Mouse (Mus musculus): ENCODE measurements at regions not wholly inside any gene's neighbourhood (a gene's known extent, or its start where the extent isn't known, plus 50 kb on each side); places are given as distances from the start of the nearest gene placed in this dataset.

GRCm38 (mm10) chr16:87039861-87040260 lies 314.1 kb upstream of the N6amt1 start:
- DNase-seq (ENCODE audit: low spot score) = no peak
- Histone ChIP-seq H3K36me3 (no peaks in the 10 kb centered on the region), H3K4me3 (no peak overlapping the region), H3K27ac (no peak overlapping the region), H3K27me3 (ENCODE audit: insufficient read depth, poor library complexity, severe bottlenecking) (no peaks in the 10 kb centered on the region), H3K4me1 (replicated peaks) (no peaks in the 10 kb centered on the region), H3K9me3 (no peaks in the 10 kb centered on the region)
- WGBS = 85% methylated on average over 1 of the region's 1 CpGs

DNA sequence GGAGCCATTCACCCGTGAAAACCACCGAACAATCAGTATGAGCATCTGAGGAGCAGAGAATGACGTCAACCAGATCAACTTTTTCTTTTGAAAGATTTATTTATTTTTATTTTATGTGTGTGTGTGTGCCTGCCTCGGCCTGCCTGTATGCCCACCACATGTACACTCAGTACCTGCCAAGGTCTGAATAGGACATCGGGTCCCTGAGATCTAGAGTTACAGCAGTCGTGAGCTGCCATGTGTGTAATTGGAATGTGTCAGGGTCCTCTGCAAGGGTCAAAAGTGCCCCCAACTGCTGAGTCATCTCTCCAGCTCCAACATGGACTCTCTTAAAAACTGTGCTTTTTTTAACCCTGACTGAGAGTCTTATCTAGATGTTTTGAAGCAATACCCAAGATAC lies 316.9 kb upstream of the N6amt1 start:
- WGBS = 81% methylated on average over 6 of the region's 6 CpGs
- H3K9me3 ChIP-seq = no peaks in the 10 kb centered on the region
- H3K4me1 ChIP-seq (replicated peaks) = no peaks in the 10 kb centered on the region
- H3K36me3 ChIP-seq = no peaks in the 10 kb centered on the region
- no peak for DNase-seq (ENCODE audit: low spot score)
- no peak overlapping the region for H3K27ac ChIP-seq
- H3K4me3 ChIP-seq = no peak overlapping the region
- no peaks in the 10 kb centered on the region for H3K27me3 ChIP-seq (ENCODE audit: insufficient read depth, poor library complexity, severe bottlenecking)

GRCm38 (mm10) chr16:87031836-87032235 lies 322.1 kb upstream of the N6amt1 start:
- no peaks in the 10 kb centered on the region for H3K9me3 ChIP-seq
- no peaks in the 10 kb centered on the region for H3K27me3 ChIP-seq (ENCODE audit: insufficient read depth, poor library complexity, severe bottlenecking)
- DNase-seq (ENCODE audit: low spot score) = no peak
- H3K27ac ChIP-seq = no peak overlapping the region
- H3K4me3 ChIP-seq = no peak overlapping the region
- H3K4me1 ChIP-seq (replicated peaks) = no peaks in the 10 kb centered on the region
- no peaks in the 10 kb centered on the region for H3K36me3 ChIP-seq
- WGBS = 84% methylated on average over 3 of the region's 3 CpGs

DNA sequence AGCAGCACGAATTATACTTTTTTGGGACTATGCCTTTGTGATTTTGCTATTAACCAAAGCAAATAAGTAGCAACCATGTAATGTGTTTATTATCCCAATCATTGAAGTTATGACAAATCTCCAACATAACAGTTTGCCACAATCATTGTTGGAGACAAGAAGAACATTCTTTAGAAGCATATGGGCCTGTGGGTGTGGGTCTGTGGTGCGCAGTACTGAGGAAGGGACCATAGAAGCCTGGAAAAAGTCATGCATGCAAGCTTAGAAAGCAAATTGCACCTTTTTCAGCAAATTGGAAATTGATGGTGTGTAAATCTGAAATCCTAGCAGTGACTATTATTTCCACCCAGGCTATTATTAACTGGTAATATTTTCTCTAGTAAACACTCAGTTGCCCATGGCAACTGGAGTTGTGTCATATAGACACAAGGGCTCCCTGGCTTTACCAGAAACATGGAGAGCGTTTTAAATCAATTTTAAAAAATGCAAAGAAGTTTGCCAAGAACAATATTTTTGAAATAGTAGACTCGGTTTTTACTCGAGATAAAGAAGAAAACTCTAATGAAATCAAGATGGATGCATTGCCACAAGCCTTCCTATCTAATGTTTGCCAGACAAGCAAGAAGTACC lies 325.4 kb upstream of the N6amt1 start:
- no peaks in the 10 kb centered on the region for H3K9me3 ChIP-seq
- no peak overlapping the region for H3K27ac ChIP-seq
- no peak overlapping the region for H3K4me3 ChIP-seq
- H3K27me3 ChIP-seq (ENCODE audit: insufficient read depth, poor library complexity, severe bottlenecking) = no peaks in the 10 kb centered on the region
- no peak for DNase-seq (ENCODE audit: low spot score)
- no peaks in the 10 kb centered on the region for H3K4me1 ChIP-seq (replicated peaks)
- WGBS = 91% methylated on average over 5 of the region's 5 CpGs
- H3K36me3 ChIP-seq = no peaks in the 10 kb centered on the region

- 83% methylated on average over 1 of the region's 1 CpGs for WGBS
- Histone ChIP-seq H3K4me1 (replicated peaks) (no peaks in the 10 kb centered on the region), H3K9me3 (no peaks in the 10 kb centered on the region), H3K36me3 (no peaks in the 10 kb centered on the region), H3K27me3 (ENCODE audit: insufficient read depth, poor library complexity, severe bottlenecking) (no peaks in the 10 kb centered on the region), H3K4me3 (no peak overlapping the region), H3K27ac (no peak overlapping the region)
- no peak for DNase-seq (ENCODE audit: low spot score)
Observed at GRCm38 (mm10) chr16:87027621-87028020, 326.4 kb upstream of the N6amt1 start.

- Histone ChIP-seq H3K27ac (no peak overlapping the region), H3K9me3 (no peaks in the 10 kb centered on the region), H3K36me3 (no peaks in the 10 kb centered on the region), H3K4me1 (replicated peaks) (no peaks in the 10 kb centered on the region), H3K27me3 (ENCODE audit: insufficient read depth, poor library complexity, severe bottlenecking) (no peaks in the 10 kb centered on the region), H3K4me3 (no peak overlapping the region)
- DNase-seq (ENCODE audit: low spot score) = no peak
- WGBS = 92% methylated on average over 4 of the region's 4 CpGs
Observed at GRCm38 (mm10) chr16:87022041-87022440, 331.9 kb upstream of the N6amt1 start.

DNA sequence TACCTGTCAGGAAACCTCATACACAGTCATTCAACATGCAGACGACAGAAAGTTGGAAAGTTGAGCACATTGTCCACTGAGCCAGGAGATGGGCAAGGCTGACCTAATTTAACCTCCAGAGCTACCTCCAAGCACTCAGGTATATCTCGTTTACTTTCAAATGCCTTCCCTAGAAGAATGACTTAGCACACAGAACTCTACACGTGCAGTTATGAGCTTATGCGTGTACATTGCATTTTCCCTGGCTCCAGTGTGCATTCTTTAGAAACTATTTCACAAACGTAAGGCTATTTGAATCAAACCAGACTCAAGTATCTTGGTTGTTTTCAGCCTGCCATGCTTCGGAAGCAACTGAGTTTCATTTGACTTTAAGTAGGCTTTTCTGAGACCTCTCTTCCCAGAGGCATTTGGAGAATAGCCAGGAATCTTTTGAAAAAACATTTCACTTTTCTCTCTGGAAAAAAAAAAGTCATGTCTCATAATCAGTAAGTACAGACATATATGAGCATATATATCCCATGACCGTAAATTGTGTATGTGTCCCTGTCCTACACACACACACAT lies 336.8 kb upstream of the N6amt1 start:
- no peaks in the 10 kb centered on the region for H3K27me3 ChIP-seq (ENCODE audit: insufficient read depth, poor library complexity, severe bottlenecking)
- no peak overlapping the region for H3K4me3 ChIP-seq
- WGBS = 91% methylated on average over 7 of the region's 7 CpGs
- H3K36me3 ChIP-seq = no peaks in the 10 kb centered on the region
- no peaks in the 10 kb centered on the region for H3K4me1 ChIP-seq (replicated peaks)
- no peak for DNase-seq (ENCODE audit: low spot score)
- H3K27ac ChIP-seq = no peak overlapping the region
- no peaks in the 10 kb centered on the region for H3K9me3 ChIP-seq

DNA sequence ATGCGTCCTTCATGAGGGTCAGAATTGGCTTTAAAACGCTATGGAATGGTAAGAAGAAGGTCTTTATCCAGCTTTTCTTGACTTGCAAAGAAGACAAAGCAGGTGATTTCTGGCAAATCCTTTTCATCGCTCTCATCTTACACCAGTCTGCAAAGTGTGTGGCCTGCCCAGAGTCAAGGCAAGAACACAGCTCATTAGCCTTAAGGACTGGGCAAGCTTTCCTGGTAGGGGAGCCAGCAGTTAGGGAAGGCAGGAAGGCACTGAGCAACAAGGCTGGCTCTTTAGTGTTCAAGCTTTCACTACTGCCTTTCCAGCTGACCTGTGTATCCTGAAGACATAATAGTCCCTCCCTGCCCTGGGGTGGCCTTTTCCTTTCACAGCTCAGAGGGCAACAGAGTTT lies 352.4 kb upstream of the N6amt1 start:
- no peak for DNase-seq (ENCODE audit: low spot score)
- Histone ChIP-seq H3K27ac (no peak overlapping the region), H3K27me3 (ENCODE audit: insufficient read depth, poor library complexity, severe bottlenecking) (no peaks in the 10 kb centered on the region), H3K36me3 (no peaks in the 10 kb centered on the region), H3K4me3 (no peak overlapping the region), H3K4me1 (replicated peaks) (no peaks in the 10 kb centered on the region), H3K9me3 (no peaks in the 10 kb centered on the region)
- 78% methylated on average over 3 of the region's 3 CpGs for WGBS

DNA sequence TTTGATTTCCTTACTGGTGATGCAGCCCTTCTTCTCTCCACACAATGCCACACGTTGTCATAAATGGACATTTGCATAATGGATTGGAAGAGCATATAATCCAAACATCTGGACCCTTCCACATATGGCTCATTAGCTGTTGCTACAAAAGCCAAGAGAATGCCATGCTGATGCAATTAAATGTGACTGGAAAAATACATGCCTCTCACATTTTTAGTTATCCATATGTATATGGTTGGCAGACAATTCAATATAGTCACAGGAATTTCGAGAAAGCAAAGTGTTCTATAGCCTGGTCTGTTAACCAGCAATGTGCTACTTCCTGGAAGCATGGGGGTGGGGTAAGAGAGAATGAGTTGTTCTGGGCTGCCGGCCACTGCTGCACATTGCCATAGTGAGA lies 352.9 kb upstream of the N6amt1 start:
- Histone ChIP-seq H3K4me1 (replicated peaks) (no peaks in the 10 kb centered on the region), H3K9me3 (no peaks in the 10 kb centered on the region), H3K27me3 (ENCODE audit: insufficient read depth, poor library complexity, severe bottlenecking) (no peaks in the 10 kb centered on the region), H3K36me3 (no peaks in the 10 kb centered on the region), H3K27ac (no peak overlapping the region), H3K4me3 (no peak overlapping the region)
- DNase-seq (ENCODE audit: low spot score) = no peak
- 66% methylated on average over 3 of the region's 3 CpGs for WGBS

GRCm38 (mm10) chr16:86971691-86972090 lies 382.3 kb upstream of the N6amt1 start:
- no peaks in the 10 kb centered on the region for H3K4me1 ChIP-seq (replicated peaks)
- H3K9me3 ChIP-seq = no peaks in the 10 kb centered on the region
- no peaks in the 10 kb centered on the region for H3K27me3 ChIP-seq (ENCODE audit: insufficient read depth, poor library complexity, severe bottlenecking)
- no peak overlapping the region for H3K27ac ChIP-seq
- no peak overlapping the region for H3K4me3 ChIP-seq
- DNase-seq (ENCODE audit: low spot score) = no peak
- no peaks in the 10 kb centered on the region for H3K36me3 ChIP-seq
- WGBS = 91% methylated on average over 3 of the region's 3 CpGs

DNA sequence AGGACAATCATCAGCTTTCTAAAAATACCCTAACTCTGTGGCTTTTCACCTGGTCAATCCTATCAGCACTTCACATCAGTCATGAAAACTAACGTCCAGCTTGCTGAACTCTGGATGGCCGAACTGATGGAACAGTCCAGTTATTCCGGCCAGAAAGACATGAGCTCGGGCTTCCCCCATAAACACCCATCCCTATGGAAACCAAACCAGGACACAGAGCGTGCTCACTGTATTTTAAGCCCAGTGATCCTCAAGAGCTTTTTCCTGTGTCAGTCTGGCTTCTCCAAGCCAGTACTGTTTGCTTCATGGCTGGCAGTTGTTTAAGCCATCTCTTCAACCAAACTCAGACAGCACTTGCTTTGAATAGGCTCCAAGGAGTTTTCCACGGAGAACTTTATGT lies 404.3 kb upstream of the N6amt1 start:
- Histone ChIP-seq H3K36me3 (no peaks in the 10 kb centered on the region), H3K9me3 (0 out of 2 replicates have a peak, but pooled peaks cover 3% of the 10 kb centered on the region), H3K27ac (no peak overlapping the region), H3K4me3 (no peak overlapping the region), H3K27me3 (ENCODE audit: insufficient read depth, poor library complexity, severe bottlenecking) (no peaks in the 10 kb centered on the region), H3K4me1 (replicated peaks) (no peaks in the 10 kb centered on the region)
- no peak for DNase-seq (ENCODE audit: low spot score)
- 91% methylated on average over 6 of the region's 6 CpGs for WGBS

GRCm38 (mm10) chr16:86945531-86946144 lies 408.3 kb upstream of the N6amt1 start:
- Histone ChIP-seq H3K4me3 (no peak overlapping the region), H3K4me1 (replicated peaks) (no peaks in the 10 kb centered on the region), H3K36me3 (no peaks in the 10 kb centered on the region), H3K27ac (no peak overlapping the region), H3K27me3 (ENCODE audit: insufficient read depth, poor library complexity, severe bottlenecking) (no peaks in the 10 kb centered on the region), H3K9me3 (0 out of 2 replicates have a peak, but pooled peaks cover 3% of the 10 kb centered on the region)
- no peak for DNase-seq (ENCODE audit: low spot score)
- 84% methylated on average over 6 of the region's 6 CpGs for WGBS

GRCm38 (mm10) chr16:86945058-86945457 lies 408.9 kb upstream of the N6amt1 start:
- no peaks in the 10 kb centered on the region for H3K4me1 ChIP-seq (replicated peaks)
- DNase-seq (ENCODE audit: low spot score) = no peak
- H3K27ac ChIP-seq = no peak overlapping the region
- H3K27me3 ChIP-seq (ENCODE audit: insufficient read depth, poor library complexity, severe bottlenecking) = no peaks in the 10 kb centered on the region
- no peak overlapping the region for H3K4me3 ChIP-seq
- no peaks in the 10 kb centered on the region for H3K36me3 ChIP-seq
- no peaks in the 10 kb centered on the region for H3K9me3 ChIP-seq
